Mouse (Mus musculus): ENCODE results near the gene Tmc3.

GRCm38 (mm10) chr7:83559495-83559894 lies 25.2 kb upstream of the Tmc3 start:
- TF ChIP-seq POLR2A (IDR thresholded peaks at IDR 0.05; ENCODE audit: low read depth, low read length) (no peak), CTCF (IDR thresholded peaks at IDR 0.05; ENCODE audit: extremely low read depth, insufficient read depth, insufficient read length, insufficient replicate concordance) (no peak)
